Mouse (Mus musculus): ENCODE results near the gene Ppp6r3.
A peak's percentile ranks its signal among the peaks of the same experiment; 100 is the strongest.

Gene Ppp6r3

GRCm38 (mm10) chr19:3429156-3429816 is 146.3 kb downstream of the Ppp6r3 start:
- no peak for DNase-seq

- DNase-seq = no peak
Observed at GRCm38 (mm10) chr19:3428057-3428830, 147.3 kb downstream of the Ppp6r3 start.

- DNase-seq = no peak
Observed at GRCm38 (mm10) chr19:3424214-3424613, 151.3 kb downstream of the Ppp6r3 start.

GRCm38 (mm10) chr19:3422981-3423380 is 152.6 kb downstream of the Ppp6r3 start:
- DNase-seq = no peak

GRCm38 (mm10) chr19:3422488-3422887 is 153.1 kb downstream of the Ppp6r3 start:
- no peak for DNase-seq

GRCm38 (mm10) chr19:3419251-3419650 is 156.3 kb downstream of the Ppp6r3 start:
- DNase-seq = peak in 1 of 2 experiments; percentile 13

GRCm38 (mm10) chr19:3414268-3414733 is 161.2 kb downstream of the Ppp6r3 start, which contains the start of gene Gal:
TSS of gene Gal (minus strand) at chr19:3414544.
- DNase-seq = peak; percentile 51 to 66

- DNase-seq = no peak
Observed at GRCm38 (mm10) chr19:3405531-3406281, 169.8 kb downstream of the Ppp6r3 start.
